Mouse (Mus musculus) cerebellum, postnatal 14 days (tissue): ENCODE measurements around the gene Cnbp.

ENCODE experiments used
- DNase-seq, 2 experiments: peaks; one replicate each; pipeline ENCODE4 v3.0.0; 2021; ENCODE audit warnings: mixed read lengths in 2 of 2

Gene Cnbp

DNA sequence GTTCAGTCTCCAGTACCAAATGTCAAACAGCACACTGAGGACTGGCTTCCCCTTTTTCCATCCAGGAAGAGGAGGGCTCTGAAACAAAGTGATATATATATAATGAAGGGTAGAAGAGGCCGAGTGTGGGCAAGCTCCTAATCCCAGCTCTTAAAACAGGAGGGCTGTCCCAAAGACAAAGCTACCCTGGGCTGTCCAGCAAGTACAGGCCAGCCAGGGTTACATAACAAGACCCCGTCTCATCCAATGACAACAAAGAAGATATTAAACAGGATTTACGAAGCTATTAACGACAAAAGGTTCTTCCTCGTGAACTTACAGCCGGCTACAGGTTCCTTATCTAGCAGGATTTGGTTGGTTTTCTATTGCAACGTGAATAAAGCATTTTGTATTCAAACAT lies 46.0 kb downstream of the Cnbp start:
- DNase-seq, result no peak

DNA sequence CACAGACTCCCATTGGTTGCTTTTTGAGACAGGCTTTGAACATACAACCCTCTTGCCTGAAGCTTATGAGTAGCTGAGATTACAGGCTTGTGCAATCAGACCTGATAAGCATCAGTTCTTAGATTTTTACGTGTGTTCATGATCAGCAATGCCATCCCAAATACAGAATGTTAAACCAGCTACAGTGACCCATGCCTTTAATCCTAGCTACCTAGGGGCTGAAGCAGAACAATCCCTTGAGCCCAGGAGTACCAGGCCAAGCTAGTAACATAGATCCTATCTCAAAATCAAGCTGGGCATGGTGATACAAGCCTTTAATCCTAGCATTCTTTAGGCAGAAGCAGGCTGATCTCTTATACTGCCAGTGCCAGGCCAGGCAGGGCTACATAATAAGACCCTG lies 46.9 kb downstream of the Cnbp start:
- no peak for DNase-seq

DNA sequence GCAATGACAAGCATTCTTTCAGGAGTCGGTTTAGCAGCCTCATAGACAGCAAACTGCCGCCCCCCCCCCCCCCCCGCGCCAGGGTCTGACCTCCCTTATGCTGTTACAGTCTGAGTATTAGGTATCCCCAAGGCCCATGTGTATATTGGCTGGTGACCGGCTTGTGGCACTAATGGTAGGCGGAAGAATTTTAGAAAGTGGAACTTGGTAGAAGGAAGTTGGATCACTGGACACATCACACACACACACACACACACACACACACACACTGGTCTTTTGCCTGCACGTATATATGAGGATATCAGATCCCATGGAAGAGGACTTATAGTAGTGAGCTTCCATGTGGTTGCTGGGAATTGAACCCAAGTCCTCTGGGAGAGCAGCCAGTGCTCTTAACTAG lies 48.4 kb downstream of the Cnbp start:
- DNase-seq, result no peak

DNA sequence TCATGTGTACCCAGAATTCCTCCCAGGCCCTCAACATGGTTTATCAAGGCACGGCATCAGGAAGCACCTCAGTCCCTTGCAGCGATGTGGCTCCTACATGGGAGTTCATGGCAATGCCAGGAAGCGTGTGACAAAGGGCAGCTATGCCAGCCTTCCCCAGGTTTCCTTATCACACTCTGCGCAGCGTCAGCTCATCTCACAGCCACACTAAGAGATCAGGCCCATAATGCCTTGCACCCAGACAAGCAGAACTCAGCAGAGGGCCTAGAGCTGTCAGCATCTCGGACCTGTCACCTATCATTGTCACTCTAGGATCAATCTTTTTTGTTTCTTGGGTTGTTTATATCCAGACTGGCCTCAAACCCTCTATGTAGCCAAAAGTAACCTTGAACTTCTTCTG lies 51.3 kb downstream of the Cnbp start:
- DNase-seq, result no peak

DNA sequence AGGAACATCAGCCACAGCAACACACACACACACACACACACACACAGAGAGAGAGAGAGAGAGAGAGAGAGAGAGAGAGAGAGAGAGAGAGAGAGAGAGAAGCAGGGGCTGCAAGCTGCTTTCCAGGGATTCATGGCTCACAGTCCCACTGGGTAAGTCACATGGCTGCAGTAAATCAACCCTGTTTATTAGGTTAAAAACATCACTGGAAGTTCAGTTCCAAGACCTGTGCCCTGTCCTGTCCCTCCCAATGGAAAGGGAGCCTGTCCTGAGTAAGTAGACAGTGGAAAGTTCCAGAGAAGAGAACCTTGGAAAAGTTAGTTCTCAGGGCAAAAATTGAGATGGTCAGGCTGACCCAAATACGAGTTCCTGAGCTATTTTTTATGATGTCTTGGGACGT lies 53.6 kb downstream of the Cnbp start:
- no peak for DNase-seq

DNA sequence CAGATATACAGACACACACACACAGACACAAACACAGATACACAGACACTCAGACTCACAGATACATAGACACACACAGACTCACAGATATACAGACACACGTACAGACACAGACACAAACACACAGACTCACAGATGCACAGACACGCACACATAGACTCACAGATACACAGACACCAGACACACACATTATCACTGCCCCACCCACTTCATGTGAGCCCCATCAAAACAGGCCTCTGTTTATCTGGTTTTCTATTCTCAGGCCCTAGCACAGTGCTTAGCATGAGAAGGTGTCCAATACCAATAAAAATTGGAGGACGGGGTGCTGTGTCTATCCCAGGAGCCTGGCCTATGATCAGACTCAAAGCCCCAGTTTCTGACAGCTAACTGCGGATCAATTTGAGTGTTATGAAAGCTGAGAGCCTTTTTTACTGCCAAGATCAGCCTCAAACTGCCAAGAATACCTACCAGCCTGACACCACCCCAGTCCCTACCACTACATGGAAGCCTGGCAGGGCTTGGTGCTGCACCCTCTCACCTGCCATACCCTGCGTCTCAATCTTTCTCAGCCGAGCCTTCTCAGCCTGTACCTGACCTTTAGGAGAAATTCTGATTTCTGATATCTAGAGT lies 54.5 kb downstream of the Cnbp start:
- DNase-seq, result no peak

DNA sequence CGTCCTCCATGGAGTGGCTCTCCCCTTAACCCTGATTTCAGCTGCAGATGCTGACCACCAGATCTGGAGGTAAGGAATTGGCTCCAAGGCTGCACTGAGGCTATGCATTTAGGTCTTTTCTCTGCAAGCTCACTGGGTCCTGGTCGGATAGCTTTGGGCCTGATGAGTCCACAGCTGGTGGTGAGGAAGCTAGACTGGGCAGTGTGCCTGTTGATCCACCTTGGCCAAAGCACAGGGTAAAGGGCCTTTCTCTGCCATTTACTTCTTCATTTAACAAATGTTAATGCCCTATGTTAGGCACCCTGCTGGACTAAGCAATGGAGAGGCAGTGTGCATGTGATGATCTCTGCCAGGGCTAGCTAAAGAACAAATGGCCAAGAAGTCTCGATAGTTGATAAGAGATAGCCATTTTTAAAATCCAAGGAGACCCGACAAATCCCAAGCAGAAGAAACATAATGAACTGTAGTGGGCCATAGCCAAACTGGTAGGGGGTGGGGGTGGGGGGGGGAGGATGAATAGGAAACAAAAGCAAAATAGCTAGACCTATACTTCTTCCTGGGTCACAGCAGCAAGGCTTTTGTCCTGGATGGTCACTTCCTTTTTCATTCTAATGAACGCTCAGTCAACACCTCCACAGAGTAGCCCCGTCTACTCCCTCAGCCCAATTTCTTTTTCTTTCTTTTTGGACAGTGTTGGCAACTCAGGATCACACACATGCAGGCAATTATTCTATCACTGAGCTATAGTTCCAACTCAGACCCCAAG lies 55.3 kb downstream of the Cnbp start:
- peak; percentile 67 to 74 for DNase-seq

DNA sequence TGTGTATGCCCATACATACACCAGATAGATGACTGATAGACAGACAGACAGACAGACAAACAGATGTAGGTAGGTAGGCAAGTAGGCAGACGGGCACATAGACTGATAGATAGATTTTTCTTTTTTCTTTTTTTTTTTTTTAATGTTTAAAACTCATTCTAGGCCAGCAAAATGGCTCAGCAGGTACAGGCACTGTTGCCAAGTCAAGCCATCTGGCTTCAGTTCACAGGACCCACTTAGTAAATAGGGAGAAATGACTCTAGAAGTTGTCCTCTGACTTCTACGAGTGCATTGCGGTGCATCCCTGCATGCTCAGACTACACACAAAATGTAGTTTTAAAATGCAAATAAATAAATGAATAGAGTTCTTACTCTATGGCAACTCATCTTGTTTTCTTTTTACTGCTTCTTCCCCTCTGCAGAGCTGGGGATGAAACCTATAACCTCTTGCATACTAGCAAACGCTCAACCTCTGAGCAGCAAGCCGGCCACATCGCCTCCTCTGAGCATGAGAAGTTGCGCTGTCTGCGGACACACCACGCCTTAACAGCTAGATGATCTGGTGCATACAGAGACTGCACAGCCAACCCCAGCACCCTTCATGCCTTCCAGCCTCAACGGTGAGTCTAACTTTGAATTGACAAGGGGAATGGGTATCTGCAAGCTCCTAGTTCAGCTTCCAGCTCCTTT lies 56.9 kb downstream of the Cnbp start:
- DNase-seq, result peak; percentile 83 to 91
